Mouse (Mus musculus) erythroblast, adult 5-6 weeks (primary cell): ENCODE results near the gene 2010111I01Rik. TPM values are rescaled to one million over a fixed set of nuclear protein-coding genes. Genes with fewer than 3 reads are reported as not detected.

ENCODE experiments used
- ATAC-seq: replicated peaks from 2 replicates; pipeline ENCODE4 v1.8.0; 2016; ENCODE audit warnings: moderate number of reproducible peaks, mild to moderate bottlenecking, moderate TSS enrichment, inconsistent platforms; ENCODE audit not compliant: poor library complexity, low FRiP score, severe bottlenecking
- total RNA-seq, 2 experiments: library from RNA; stranded (forward) in 1 of 2; stranded (reverse) in 1 of 2; fragments of 150-400 nt in 1 of 2; fragments of 200-764, 138-1000 nt in 1 of 2; gene quantifications; 2 replicates each; pipeline versions ENCODE4 v1.2.3 to v1.2.4; 2015 to 2017; ENCODE audit warnings: low replicate concordance in 2 of 2

2010111I01Rik gene
- total RNA-seq, 2 experiments from 2014 or later = 3.8 to 6.4 TPM

GRCm38 (mm10) chr13:63138376-63139048 lies 173.8 kb downstream of the 2010111I01Rik start:
- no peak for ATAC-seq

GRCm38 (mm10) chr13:63139463-63140226 lies 175.0 kb downstream of the 2010111I01Rik start:
- ATAC-seq = no peak

GRCm38 (mm10) chr13:63140784-63141183 lies 176.1 kb downstream of the 2010111I01Rik start:
- no peak for ATAC-seq

GRCm38 (mm10) chr13:63141275-63141674 lies 176.6 kb downstream of the 2010111I01Rik start:
- ATAC-seq = no peak

- ATAC-seq = no peak
Observed at GRCm38 (mm10) chr13:63146604-63147188, 182.0 kb downstream of the 2010111I01Rik start.

GRCm38 (mm10) chr13:63148157-63148556 lies 183.5 kb downstream of the 2010111I01Rik start:
- no peak for ATAC-seq

- no peak for ATAC-seq
Observed at GRCm38 (mm10) chr13:63150470-63151020, 185.9 kb downstream of the 2010111I01Rik start.

GRCm38 (mm10) chr13:63151028-63151738 lies 186.5 kb downstream of the 2010111I01Rik start:
- ATAC-seq = no peak

GRCm38 (mm10) chr13:63152498-63152897 lies 187.8 kb downstream of the 2010111I01Rik start:
- no peak for ATAC-seq

GRCm38 (mm10) chr13:63153397-63153796 lies 188.7 kb downstream of the 2010111I01Rik start:
- ATAC-seq = no peak

- no peak for ATAC-seq
Observed at GRCm38 (mm10) chr13:63154851-63155571, 190.3 kb downstream of the 2010111I01Rik start.

- no peak for ATAC-seq
Observed at GRCm38 (mm10) chr13:63156264-63156663, 191.6 kb downstream of the 2010111I01Rik start.

- no peak for ATAC-seq
Observed at GRCm38 (mm10) chr13:63170282-63171073, 205.8 kb downstream of the 2010111I01Rik start.

GRCm38 (mm10) chr13:63171347-63172096 lies 206.8 kb downstream of the 2010111I01Rik start:
- ATAC-seq = no peak

GRCm38 (mm10) chr13:63172097-63172445 lies 207.4 kb downstream of the 2010111I01Rik start:
- no peak for ATAC-seq

- ATAC-seq = no peak
Observed at GRCm38 (mm10) chr13:63174252-63175020, 209.7 kb downstream of the 2010111I01Rik start.

- no peak for ATAC-seq
Observed at GRCm38 (mm10) chr13:63176131-63176530, 211.4 kb downstream of the 2010111I01Rik start.
